Mouse (Mus musculus) stomach, embryonic 16.5 days (tissue): Measurements from ENCODE around the gene Sugp2. TPM values are rescaled to one million over a fixed set of nuclear protein-coding genes. Genes with fewer than 3 reads are reported as not detected.

Experiments
- ATAC-seq: fragments of 200-750 bp; cut with Nextera tagmentation; 2 replicates; pipeline ENCODE4 v1.8.0; 2017; ENCODE audit warnings: moderate number of reproducible peaks, moderate TSS enrichment; ENCODE audit not compliant: insufficient read depth, low FRiP score
- H3K27ac ChIP-seq: fragments of 300-500 bp; sonication (generic); 2 replicates; pipeline ENCODE4 v1.5.1; 2014; ENCODE audit warnings: low read length
- H3K27me3 ChIP-seq: fragments of 300-500 bp; sonication (generic); 2 replicates; pipeline ENCODE4 v1.6.1; 2014; ENCODE audit warnings: low read length, control low read depth, mixed read lengths; ENCODE audit not compliant: control insufficient read depth, insufficient read depth
- H3K36me3 ChIP-seq: fragments of 300-500 bp; sonication (generic); 2 replicates; pipeline ENCODE4 v1.6.1; 2014; ENCODE audit warnings: low read length; ENCODE audit not compliant: control insufficient read depth, insufficient read depth
- H3K4me1 ChIP-seq: fragments of 300-500 bp; sonication (generic); 2 replicates; pipeline ENCODE4 v1.6.1; 2014; ENCODE audit warnings: low read length, control low read depth, mixed read lengths; ENCODE audit not compliant: control insufficient read depth, insufficient read depth
- H3K4me2 ChIP-seq: fragments of 300-500 bp; sonication (generic); 2 replicates; pipeline ENCODE4 v1.6.1; 2014; ENCODE audit warnings: low read depth, low read length, mixed read lengths
- H3K4me3 ChIP-seq: fragments of 300-500 bp; sonication (generic); replicated peaks from 2 replicates; pipeline ENCODE4 v1.5.1; 2014; ENCODE audit warnings: mild to moderate bottlenecking, low read length
- H3K9ac ChIP-seq: fragments of 300-500 bp; sonication (generic); 2 replicates; pipeline ENCODE4 v1.6.1; 2014; ENCODE audit warnings: low read length
- H3K9me3 ChIP-seq: fragments of 300-500 bp; sonication (generic); replicated peaks from 2 replicates; pipeline ENCODE4 v1.6.1; 2016; ENCODE audit warnings: low read length, control low read depth; ENCODE audit not compliant: control insufficient read depth
- WGBS: fragments of 180-500 bp; shearing (Covaris S2); extraction: QIAGEN DNeasy Blood & Tissue Kit; methylation state at CpG from one replicate; pipeline ENCODE4 v1.1.7; 2014; 5-methylcytosine and 5-hydroxymethylcytosine counted together
- polyA plus RNA-seq: library from polyadenylated mRNA; unstranded; fragments of >200 nt; fragmentation: Nextera tagmentation; extraction: Ambion mirVana; gene quantifications from 2 replicates; pipeline ENCODE4 v1.2.1, GENCODE M21; 2015

The Sugp2 gene
- 25.6 and 26.4 TPM in 2 replicates for polyA plus RNA-seq

DNA sequence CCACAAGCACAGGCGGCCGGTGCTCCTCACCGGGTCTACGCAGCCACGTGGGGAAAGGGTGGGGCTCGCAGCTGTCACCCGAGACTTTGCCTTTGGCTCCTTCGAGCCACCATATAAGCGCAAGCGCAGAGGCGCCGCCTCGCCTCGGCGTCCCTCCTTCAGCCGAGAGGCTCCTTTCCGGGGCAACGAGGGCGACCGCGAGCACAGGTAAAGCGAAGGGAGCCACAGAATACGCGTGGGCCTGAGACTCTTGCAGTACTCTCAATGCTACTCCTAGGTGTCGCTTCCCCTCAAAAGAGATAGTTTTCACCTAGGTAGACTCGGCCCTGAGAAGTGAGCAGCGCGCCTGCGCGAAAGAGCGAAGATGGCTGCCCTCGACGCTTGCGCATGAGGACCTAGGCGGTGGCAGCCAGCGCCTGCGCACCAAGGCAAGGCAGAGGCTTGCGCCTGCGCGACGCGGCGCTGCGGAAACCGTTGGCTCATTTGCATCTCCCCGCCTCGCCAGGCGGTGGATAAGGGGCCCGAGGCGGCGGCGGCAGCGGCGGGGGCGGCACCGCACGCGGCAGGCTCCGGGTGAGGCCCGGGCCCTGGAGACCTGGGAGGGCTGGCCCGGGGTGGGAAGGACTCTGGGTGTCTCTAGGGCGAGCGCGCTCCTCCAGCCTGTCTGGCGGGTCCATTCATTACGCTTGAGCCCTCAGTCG lies at the start of gene Sugp2, which contains the start of gene Armc6:
Gene Sugp2 (plus strand): TSS at position 147 of the 701 bp plus-strand sequence.
Gene Armc6 (minus strand): TSS at position 387 of the 701 bp plus-strand sequence.
- ATAC-seq: peak; percentile 98
- Histone ChIP-seq H3K27ac (peak within 1 kb of the TSS; percentile 95), H3K4me3 (peak within 1 kb of the TSS; percentile 77), H3K9me3 (no peaks in the 10 kb centered on the region), H3K4me1 (peaks cover 17% of the 10 kb centered on the region), H3K9ac (peak within 1 kb of the TSS; percentile 89), H3K4me2 (peak within 1 kb of the TSS; percentile 97), H3K36me3 (peaks cover 12% of the 10 kb centered on the region; the same call in 1 of the 2 replicates), H3K27me3 (no peaks in the 10 kb centered on the region)
- WGBS: under 1% methylated on average over 67 of the region's 67 CpGs

DNA sequence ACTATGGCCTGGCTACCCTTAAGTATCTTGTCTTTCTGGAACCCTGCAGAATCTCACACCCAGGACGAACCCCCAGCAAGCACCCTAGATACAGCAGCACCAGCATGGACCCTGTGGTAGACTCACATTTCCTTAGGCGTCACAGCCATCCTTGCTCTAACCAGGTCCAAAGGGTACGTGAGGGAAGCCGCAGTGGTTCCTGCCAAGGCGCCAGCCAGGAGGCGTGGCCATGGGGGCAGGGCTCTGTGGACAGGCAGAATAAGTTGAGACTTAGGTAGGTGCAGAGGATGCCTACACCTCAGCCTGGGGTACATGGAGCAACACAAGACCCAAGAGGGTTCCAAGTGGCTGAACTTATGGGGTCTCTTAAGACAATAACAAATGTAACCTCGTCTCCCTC lies 45.3 kb upstream of the Sugp2 start:
- no peaks in the 10 kb centered on the region for H3K36me3 ChIP-seq
- H3K9ac ChIP-seq: no peak overlapping the region
- H3K27ac ChIP-seq: no peak overlapping the region
- no peaks in the 10 kb centered on the region for H3K9me3 ChIP-seq
- H3K4me3 ChIP-seq: no peak overlapping the region
- no peaks in the 10 kb centered on the region for H3K27me3 ChIP-seq
- 54% methylated on average over 7 of the region's 7 CpGs for WGBS
- no peak overlapping the region for H3K4me2 ChIP-seq
- peak; percentile 51; the same call in 1 of the 2 replicates for ATAC-seq
- no peaks in the 10 kb centered on the region for H3K4me1 ChIP-seq

DNA sequence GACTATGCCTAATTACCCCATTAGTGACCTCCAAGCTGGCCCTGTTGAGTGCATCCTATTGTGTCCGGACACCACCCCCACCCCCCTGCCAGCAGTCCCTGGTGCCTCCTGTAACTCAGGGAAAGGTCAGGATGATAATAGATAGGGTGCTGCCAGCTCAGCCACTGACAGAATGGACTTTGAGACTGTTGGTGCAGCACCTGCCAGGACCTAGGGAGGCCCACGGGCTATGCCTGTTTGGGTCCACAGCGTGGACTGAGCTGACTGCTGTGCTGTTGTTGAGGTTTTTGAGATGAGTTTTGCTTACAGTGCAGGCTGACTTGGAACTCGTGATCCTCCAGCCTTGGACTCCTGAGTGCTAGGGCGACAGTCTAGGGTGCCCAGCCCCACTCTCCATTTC lies 40.8 kb upstream of the Sugp2 start:
- H3K4me3 ChIP-seq: no peak overlapping the region
- H3K9ac ChIP-seq: no peak overlapping the region
- 66% methylated on average over 5 of the region's 5 CpGs for WGBS
- ATAC-seq: peak; percentile 57; the same call in 1 of the 2 replicates
- no peaks in the 10 kb centered on the region for H3K9me3 ChIP-seq
- no peaks in the 10 kb centered on the region for H3K27me3 ChIP-seq
- 0 out of 2 replicates have a peak, but pooled peaks cover 3% of the 10 kb centered on the region for H3K4me1 ChIP-seq
- no peaks in the 10 kb centered on the region for H3K36me3 ChIP-seq
- no peak overlapping the region for H3K4me2 ChIP-seq
- no peak overlapping the region for H3K27ac ChIP-seq

DNA sequence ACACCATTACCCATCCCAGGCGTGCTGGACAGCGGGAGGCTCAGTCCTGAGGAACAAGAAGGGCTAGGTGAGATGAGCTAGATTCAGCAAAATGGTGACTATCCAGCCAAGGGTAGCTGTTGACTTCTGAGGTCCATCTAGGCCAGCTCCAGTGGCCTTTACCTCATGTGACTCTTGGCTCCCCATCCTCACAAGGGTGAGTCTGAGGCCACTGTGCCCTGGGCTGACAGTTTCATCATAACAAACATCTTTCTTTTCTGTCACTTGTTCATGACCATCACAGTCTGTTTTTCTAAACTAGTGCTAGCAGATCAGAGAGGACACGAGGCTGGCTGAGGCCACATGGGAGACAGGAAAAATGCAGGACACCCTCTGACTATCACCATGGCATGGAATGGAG lies 39.8 kb upstream of the Sugp2 start:
- ATAC-seq: no peak
- Histone ChIP-seq H3K27me3 (no peaks in the 10 kb centered on the region), H3K36me3 (no peaks in the 10 kb centered on the region), H3K27ac (no peak overlapping the region), H3K9ac (no peak overlapping the region), H3K4me1 (0 out of 2 replicates have a peak, but pooled peaks cover 3% of the 10 kb centered on the region), H3K9me3 (no peaks in the 10 kb centered on the region), H3K4me3 (no peak overlapping the region), H3K4me2 (no peak overlapping the region)
- WGBS: 78% methylated on average over 3 of the region's 3 CpGs

DNA sequence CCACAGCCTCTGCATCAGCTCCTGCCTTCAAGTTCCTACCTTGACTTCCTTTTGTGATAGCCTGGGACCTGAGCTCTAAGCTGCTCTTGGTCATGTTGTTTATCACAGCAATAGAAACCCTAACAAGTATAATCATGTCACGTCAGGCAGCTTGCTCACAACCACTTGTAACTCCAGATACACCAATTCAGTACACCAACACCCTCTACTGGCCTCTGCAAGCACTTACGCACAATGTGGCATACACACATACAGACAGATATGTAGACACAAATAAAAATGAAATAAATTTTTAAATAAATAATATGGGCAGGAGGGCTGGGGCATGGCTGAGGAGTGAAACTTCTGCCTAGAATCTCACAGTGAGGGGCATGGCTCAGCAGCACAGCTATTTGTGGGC lies 38.3 kb upstream of the Sugp2 start:
- WGBS: 76% methylated on average over 2 of the region's 2 CpGs
- no peak overlapping the region for H3K4me2 ChIP-seq
- peaks cover 13% of the 10 kb centered on the region for H3K4me1 ChIP-seq
- no peak overlapping the region for H3K9ac ChIP-seq
- H3K4me3 ChIP-seq: no peak overlapping the region
- no peaks in the 10 kb centered on the region for H3K27me3 ChIP-seq
- H3K9me3 ChIP-seq: no peaks in the 10 kb centered on the region
- H3K27ac ChIP-seq: no peak overlapping the region
- no peaks in the 10 kb centered on the region for H3K36me3 ChIP-seq
- no peak for ATAC-seq

DNA sequence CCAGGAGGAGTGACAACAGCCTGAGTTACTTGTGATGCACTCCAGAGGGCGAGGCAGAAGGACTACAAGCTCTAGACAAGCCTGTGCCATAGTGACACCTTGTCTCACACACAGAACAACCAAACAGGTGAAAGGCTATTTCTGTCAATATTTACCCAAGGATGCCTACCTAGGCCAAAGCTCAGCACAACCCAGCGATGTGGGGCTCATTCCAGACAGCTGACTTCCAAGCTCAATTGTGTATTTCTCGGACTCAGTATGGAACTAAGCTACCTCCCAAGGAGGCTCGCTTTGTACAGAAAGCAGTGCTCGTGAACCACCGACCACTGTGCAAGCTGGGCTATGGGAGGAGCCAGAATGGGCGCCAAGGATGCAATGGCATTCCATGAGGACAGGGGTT lies 36.4 kb upstream of the Sugp2 start:
- Histone ChIP-seq H3K4me2 (no peak overlapping the region), H3K36me3 (no peaks in the 10 kb centered on the region), H3K27me3 (no peaks in the 10 kb centered on the region), H3K9ac (no peak overlapping the region), H3K4me3 (no peak overlapping the region), H3K4me1 (peaks cover 13% of the 10 kb centered on the region), H3K27ac (no peak overlapping the region), H3K9me3 (no peaks in the 10 kb centered on the region)
- ATAC-seq: no peak
- 43% methylated on average over 7 of the region's 7 CpGs for WGBS

DNA sequence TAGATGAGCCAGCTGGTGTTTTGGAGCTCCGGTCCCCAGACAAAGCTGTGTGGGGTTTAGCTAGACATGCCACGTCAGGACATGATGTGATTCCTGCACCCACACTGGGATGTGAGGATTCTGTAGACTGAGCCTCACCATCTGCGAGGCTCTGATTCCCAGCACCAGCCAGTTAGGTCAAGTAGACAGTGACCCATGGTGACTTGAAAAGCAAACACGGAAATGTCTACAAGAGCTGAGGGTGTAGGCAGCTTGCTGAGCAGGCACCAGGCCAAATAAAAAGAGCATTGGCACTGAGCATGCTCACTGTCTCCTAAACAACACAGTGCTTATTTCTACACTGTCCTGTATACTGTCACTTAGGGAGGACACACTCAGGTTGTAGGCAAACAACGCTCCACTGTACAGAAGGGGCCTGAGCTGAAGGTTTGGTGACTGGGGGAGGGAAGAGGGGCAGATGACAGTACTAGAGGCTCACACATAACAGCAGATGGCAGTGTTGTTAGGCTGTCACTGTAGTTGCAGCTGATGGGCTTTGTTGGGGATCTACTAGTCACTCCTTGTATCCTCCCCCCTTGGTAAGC lies 33.8 kb upstream of the Sugp2 start:
- Histone ChIP-seq H3K9ac (no peak overlapping the region), H3K9me3 (no peaks in the 10 kb centered on the region), H3K36me3 (no peaks in the 10 kb centered on the region), H3K4me2 (no peak overlapping the region), H3K27ac (no peak overlapping the region), H3K4me1 (peaks cover 13% of the 10 kb centered on the region), H3K27me3 (no peaks in the 10 kb centered on the region), H3K4me3 (no peak overlapping the region)
- WGBS: 54% methylated on average over 5 of the region's 5 CpGs
- ATAC-seq: peak; percentile 22; the same call in 1 of the 2 replicates

DNA sequence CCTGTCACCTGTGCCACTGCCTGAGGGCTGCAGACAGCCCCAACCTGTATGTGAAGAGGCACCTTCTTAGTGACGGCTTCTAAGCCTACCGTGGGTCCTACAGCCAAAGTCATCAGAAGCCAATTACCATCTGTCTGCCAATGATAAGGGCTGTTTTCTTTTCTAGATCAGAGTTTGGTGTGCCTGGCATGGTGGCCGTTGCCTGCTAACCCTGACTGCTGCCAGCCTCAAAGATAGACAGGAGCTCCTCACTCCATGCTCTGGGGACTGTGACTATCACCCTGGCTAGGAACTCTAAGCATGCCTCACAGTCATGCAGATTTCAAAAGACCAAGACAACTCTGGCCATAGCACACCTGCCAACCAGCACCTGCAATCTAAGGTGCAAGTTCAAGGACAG lies 32.6 kb upstream of the Sugp2 start:
- WGBS: 73% methylated on average over 3 of the region's 3 CpGs
- ATAC-seq: no peak

DNA sequence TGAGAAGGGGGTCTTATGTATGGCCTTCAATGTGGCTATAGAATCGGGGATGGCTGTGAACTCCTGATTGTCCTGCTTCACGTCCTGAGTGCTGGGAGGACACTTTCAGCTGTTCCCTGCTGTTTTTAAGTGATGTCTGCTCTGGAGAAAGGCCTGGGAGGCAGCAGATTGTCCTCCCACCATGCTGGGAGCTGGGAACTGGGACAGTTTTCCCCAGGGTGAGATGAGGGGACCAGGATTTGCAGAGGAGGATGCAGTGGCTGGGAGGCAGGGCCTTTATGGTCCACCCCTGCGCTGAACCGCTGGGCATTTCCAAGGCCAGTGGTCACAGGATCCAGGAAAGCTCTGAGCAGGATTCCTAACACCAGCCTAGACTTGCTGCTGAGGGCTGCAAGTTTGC lies 31.0 kb upstream of the Sugp2 start:
- Histone ChIP-seq H3K36me3 (no peaks in the 10 kb centered on the region), H3K9ac (no peak overlapping the region), H3K4me1 (peaks cover 10% of the 10 kb centered on the region), H3K9me3 (no peaks in the 10 kb centered on the region), H3K27ac (no peak overlapping the region), H3K4me2 (no peak overlapping the region), H3K4me3 (no peak overlapping the region), H3K27me3 (no peaks in the 10 kb centered on the region)
- WGBS: 79% methylated on average over 4 of the region's 4 CpGs
- no peak for ATAC-seq

More for the DNA sequence above, 32.6 kb upstream of the Sugp2 start:
- H3K27ac ChIP-seq: no peak overlapping the region
- no peak overlapping the region for H3K9ac ChIP-seq
- no peaks in the 10 kb centered on the region for H3K27me3 ChIP-seq
- peaks cover 13% of the 10 kb centered on the region for H3K4me1 ChIP-seq
- H3K9me3 ChIP-seq: no peaks in the 10 kb centered on the region
- no peak overlapping the region for H3K4me2 ChIP-seq
- H3K36me3 ChIP-seq: no peaks in the 10 kb centered on the region
- H3K4me3 ChIP-seq: no peak overlapping the region
